ENCODE assay signal across 8 mouse cellular contexts in the genomic region with DNA sequence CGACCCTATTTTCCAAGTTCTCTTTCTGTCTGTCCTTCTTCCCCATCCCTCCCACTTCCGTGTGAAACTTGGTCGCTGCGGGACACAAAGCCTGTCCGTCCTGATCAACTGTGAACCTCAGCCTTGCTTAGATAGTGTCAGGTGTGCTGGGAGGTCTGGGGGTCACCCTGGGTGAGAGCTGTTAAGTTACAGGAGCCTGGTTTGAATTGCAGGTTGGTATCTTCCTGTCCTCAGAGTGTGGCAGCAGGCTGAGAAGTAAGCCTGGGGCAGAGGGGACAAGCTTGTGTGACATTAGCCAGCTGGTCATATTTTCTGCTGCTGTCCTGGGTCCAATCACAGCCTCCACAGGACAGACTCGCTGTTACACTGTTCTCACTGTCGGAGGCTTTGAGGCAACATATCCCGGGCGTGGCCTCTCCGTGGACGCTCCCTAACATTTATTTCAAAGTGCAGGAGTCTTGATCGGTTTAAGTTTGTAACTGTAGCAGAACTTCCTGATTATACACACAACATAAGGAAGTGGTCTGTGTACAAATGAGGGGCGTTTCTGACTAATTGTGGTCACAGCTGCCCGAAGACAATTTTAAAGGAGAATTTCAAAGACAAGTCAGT. TPM values are rescaled to one million over a fixed set of nuclear protein-coding genes. Genes with fewer than 3 reads are reported as not detected.
DNase-seq lines count a peak whose midpoint lies in the region; ATAC-seq and TF ChIP-seq lines count a peak whose summit lies in the region.

No protein-coding gene starts in this region.

- peak overlapping the region; percentile 55 to 68 (median 66) for H3K4me3 ChIP-seq in CH12.LX (replicated peaks in 1 of 3; ENCODE audit: low read depth in 2 of 3, low read length in 2 of 3, poor library complexity in 1 of 3)

- peak overlapping the region; percentile 67 for H3K4me2 ChIP-seq in CH12.LX (ENCODE audit: insufficient read depth, low read depth, poor library complexity, severe bottlenecking)

- H3K36me3 ChIP-seq in CH12.LX (replicated peaks in 1 of 2; ENCODE audit: control insufficient read depth in 1 of 2, insufficient read depth in 1 of 2, low read length in 1 of 2): peaks cover 0 to 35% of the 10 kb centered on the region in 2 experiments

- peaks cover 5% of the 10 kb centered on the region for H3K9me3 ChIP-seq in CH12.LX (replicated peaks; ENCODE audit: low read length)

- in situ Hi-C loops in CH12.LX (cut with MboI; ENCODE audit: low pct_ligation_motif_present, low pct_unique_long_range_greater_than_20kb, low sequenced_read_pairs): no loop called here

- peak overlapping the region; percentile 87 for H3K27ac ChIP-seq in CH12.LX (ENCODE audit: insufficient read depth, low read depth)

- no peak for TF ChIP-seq RAD21 in CH12.LX (IDR thresholded peaks at IDR 0.05; ENCODE audit: low read depth, low read length)

- ATAC-seq in frontal cortex, adult (ENCODE audit: low TSS enrichment): no peak

- no peak; the same call in none of the 2 replicates for TF ChIP-seq POLR2A in CH12.LX (IDR thresholded peaks at IDR 0.05; ENCODE audit: low read depth, low read length)

- peaks cover 26 to 65% of the 10 kb centered on the region in 2 experiments for H3K4me1 ChIP-seq in CH12.LX (ENCODE audit: control insufficient read depth in 1 of 2, insufficient read depth in 2 of 2)

- DNase-seq in CH12.LX (ENCODE audit: extremely low read depth) (no peak), ZHBTc4 (ENCODE audit: low read depth, low spot score) (peak; percentile 59)
- peak; percentile 76 to 82 for DNase-seq in heart, adult 9 months (ENCODE audit: low spot score in 2 of 2)
- peak; percentile 62 for DNase-seq in kidney, postnatal 14 days
- peak; percentile 53 for DNase-seq in mesoderm, embryonic 11.5 days (ENCODE audit: low read depth, low spot score)
- DNase-seq in adrenal gland, postnatal 36 days: no peak
- DNase-seq in frontal cortex, adult 2 months (ENCODE audit: extremely low spot score in 1 of 2, low spot score in 1 of 2): no peak

- TF ChIP-seq CTCF in CH12.LX (conservative IDR thresholded peaks at IDR 0.05 in 1 of 2, IDR thresholded peaks at IDR 0.05 in 1 of 2; ENCODE audit: low read depth in 2 of 2, low read length in 2 of 2): no peak

- peak overlapping the region; percentile 75 for H3K9ac ChIP-seq in CH12.LX (ENCODE audit: insufficient read depth, low read depth)

- no peak for TF ChIP-seq EP300 in CH12.LX (IDR thresholded peaks at IDR 0.05; ENCODE audit: low read length)

- dilution Hi-C loops in CH12.LX (cut with MboI; ENCODE audit: extremely low pct_ligation_motif_present, extremely low pct_unique_long_range_greater_than_20kb, low sequenced_read_pairs): no loop called here

- H3K27me3 ChIP-seq in CH12.LX (replicated peaks): no peaks in the 10 kb centered on the region

- peaks cover 22% of the 10 kb centered on the region for H3K79me2 ChIP-seq in CH12.LX (replicated peaks; ENCODE audit: control insufficient read depth, extremely low read depth, insufficient read depth, poor library complexity, severe bottlenecking)

TF ChIP-seq in CH12.LX, 34 proteins besides CTCF, POLR2A, EP300 and RAD21:
- TF ChIP-seq GABPA (IDR thresholded peaks at IDR 0.05; ENCODE audit: insufficient replicate concordance, low read depth, low read length) (no peak), ZMIZ1 (IDR thresholded peaks at IDR 0.05; ENCODE audit: low read depth, low read length) (no peak), MAFK (IDR thresholded peaks at IDR 0.05; ENCODE audit: insufficient replicate concordance, low read length) (no peak), MAX (IDR thresholded peaks at IDR 0.05; ENCODE audit: low read length) (no peak), E2F4 (IDR thresholded peaks at IDR 0.05; ENCODE audit: insufficient replicate concordance, low read depth, low read length) (no peak), ELF1 (IDR thresholded peaks at IDR 0.05; ENCODE audit: low read depth, low read length) (peak; percentile 74), UBTF (IDR thresholded peaks at IDR 0.05; ENCODE audit: low read depth, low read length) (no peak), KAT2A (IDR thresholded peaks at IDR 0.05; ENCODE audit: insufficient replicate concordance, low read length) (no peak), USF1 (IDR thresholded peaks at IDR 0.05; ENCODE audit: low read depth, low read length) (no peak), CHD1 (IDR thresholded peaks at IDR 0.05; ENCODE audit: low read depth, low read length) (no peak), JUN (IDR thresholded peaks at IDR 0.05; ENCODE audit: insufficient read depth, low read depth, low read length) (no peak), MXI1 (IDR thresholded peaks at IDR 0.05; ENCODE audit: low read depth, low read length) (no peak), NELFE (IDR thresholded peaks at IDR 0.05; ENCODE audit: low read depth, low read length) (no peak), MAZ (IDR thresholded peaks at IDR 0.05; ENCODE audit: low read depth, low read length) (no peak), BHLHE40 (IDR thresholded peaks at IDR 0.05; ENCODE audit: low read depth, low read length) (peak; percentile 44; the same call in 1 of the 2 replicates), USF2 (conservative IDR thresholded peaks at IDR 0.05; ENCODE audit: low read depth, low read length) (no peak), SIN3A (IDR thresholded peaks at IDR 0.05; ENCODE audit: low read length) (no peak), ETS1 (conservative IDR thresholded peaks at IDR 0.05; ENCODE audit: low read depth, low read length) (peak; percentile 23; the same call in 1 of the 2 replicates), MEF2A (IDR thresholded peaks at IDR 0.05; ENCODE audit: borderline replicate concordance, low read depth, low read length) (no peak), NRF1 (IDR thresholded peaks at IDR 0.05; ENCODE audit: low read depth, low read length) (0 out of 2 replicates have a peak, but pooled peaks have one; percentile 32), SMC3 (IDR thresholded peaks at IDR 0.05; ENCODE audit: low read depth, low read length) (no peak), JUND (conservative IDR thresholded peaks at IDR 0.05; ENCODE audit: low read depth, low read length) (no peak), CHD2 (IDR thresholded peaks at IDR 0.05; ENCODE audit: low read length) (no peak), POLR2AphosphoS2 (IDR thresholded peaks at IDR 0.05; ENCODE audit: low read depth, low read length) (no peak), ZKSCAN1 (IDR thresholded peaks at IDR 0.05; ENCODE audit: borderline replicate concordance, low read depth, low read length) (no peak), TBP (conservative IDR thresholded peaks at IDR 0.05; ENCODE audit: low read depth, low read length) (0 out of 2 replicates have a peak, but pooled peaks have one; percentile 24), RCOR1 (conservative IDR thresholded peaks at IDR 0.05; ENCODE audit: low read depth, low read length) (no peak), HCFC1 (IDR thresholded peaks at IDR 0.05; ENCODE audit: low read depth, low read length) (no peak), MYC (IDR thresholded peaks at IDR 0.05; ENCODE audit: low read depth, low read length) (no peak), TCF12 (IDR thresholded peaks at IDR 0.05; ENCODE audit: low read depth, low read length) (0 out of 2 replicates have a peak, but pooled peaks have one; percentile 19), IRF4 (IDR thresholded peaks at IDR 0.05; ENCODE audit: low read depth, low read length) (no peak), ZNF384 (IDR thresholded peaks at IDR 0.05; ENCODE audit: low read depth, low read length) (no peak)

RNA-seq across cellular contexts. Expression of gene Trak1, which starts 17.3 kb away (rescaled TPM):
- total RNA-seq in CH12.LX (2012; rRNA removed) (16.5 and 18.1 TPM in 2 replicates), CH12.LX (2014; rRNA removed) (7.0 and 8.2 TPM in 2 replicates)
- 24.6 and 28.6 TPM in 2 replicates for polyA plus RNA-seq in CH12.LX (2012; ENCODE audit: insufficient read length, low read depth)
- 10 to 100 TPM; 68.0 to 75.3 TPM for total RNA-seq in adrenal gland, postnatal 36 days (2021)
- polyA plus RNA-seq in frontal cortex, adult 2 months (2012; rRNA removed): 136 and 139 TPM in 2 replicates

RNA-seq across cellular contexts. Expression of gene Ulk4, which starts 37.6 kb away (rescaled TPM):
- 18.5 and 23.3 TPM in 2 replicates for total RNA-seq in CH12.LX (2012; rRNA removed)
- total RNA-seq in CH12.LX (2014; rRNA removed): 1.4 and 1.6 TPM in 2 replicates
- polyA plus RNA-seq in CH12.LX (2012; ENCODE audit: insufficient read length, low read depth): 11.0 and 25.8 TPM in 2 replicates
- 1 to 10 TPM; 1.7 to 1.9 TPM for total RNA-seq in adrenal gland, postnatal 36 days (2021)
- 5.9 and 6.2 TPM in 2 replicates for polyA plus RNA-seq in frontal cortex, adult 2 months (2012; rRNA removed)

Comparison
In these comparisons a context has a peak if more than half of its experiments do, and no peak if none do; other contexts are left out.
1. DNase-seq: peak in ZHBTc4 (single experiment), heart, adult 9 months (2 of 2), kidney, postnatal 14 days (single experiment) and mesoderm, embryonic 11.5 days (single experiment); none in CH12.LX (single experiment), adrenal gland, postnatal 36 days (0 of 2) and frontal cortex, adult 2 months (0 of 2).